Mouse (Mus musculus) lung, postnatal 10 days (tissue): ENCODE data around the gene Shisa7.
"Not testable (repeated sequence)": the region's sequence is repeated elsewhere in the genome, so short reads cannot be mapped to it uniquely, and the experiment has no call there.

Experiments used
- DNase-seq: peaks from one replicate; pipeline ENCODE4 v3.0.0; 2021

Shisa7 gene

DNA sequence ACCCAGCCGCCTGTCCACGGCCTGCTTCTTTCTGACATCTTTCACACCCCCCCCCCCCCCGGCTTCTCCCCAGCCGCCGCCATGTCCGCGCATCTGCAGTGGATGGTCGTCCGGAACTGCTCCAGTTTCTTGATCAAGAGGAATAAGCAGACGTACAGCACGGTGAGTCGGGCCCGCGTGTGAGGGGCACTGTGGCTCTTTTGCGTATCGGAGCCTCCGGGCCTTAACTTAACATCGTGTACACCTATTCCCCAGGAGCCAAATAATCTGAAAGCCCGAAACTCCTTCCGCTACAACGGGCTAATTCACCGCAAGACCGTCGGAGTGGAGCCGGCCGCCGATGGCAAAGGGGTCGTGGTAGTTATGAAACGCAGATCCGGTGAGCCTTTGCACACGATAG, 51.2 kb downstream of the Shisa7 start:
- not testable (repeated sequence) for DNase-seq

- peak; percentile 98 for DNase-seq
Measured at GRCm38 (mm10) chr7:4792278-4793212, 52.0 kb downstream of the Shisa7 start, which contains the start of gene Rpl28. TSS of gene Rpl28 (plus strand) at chr7:4792874.

DNA sequence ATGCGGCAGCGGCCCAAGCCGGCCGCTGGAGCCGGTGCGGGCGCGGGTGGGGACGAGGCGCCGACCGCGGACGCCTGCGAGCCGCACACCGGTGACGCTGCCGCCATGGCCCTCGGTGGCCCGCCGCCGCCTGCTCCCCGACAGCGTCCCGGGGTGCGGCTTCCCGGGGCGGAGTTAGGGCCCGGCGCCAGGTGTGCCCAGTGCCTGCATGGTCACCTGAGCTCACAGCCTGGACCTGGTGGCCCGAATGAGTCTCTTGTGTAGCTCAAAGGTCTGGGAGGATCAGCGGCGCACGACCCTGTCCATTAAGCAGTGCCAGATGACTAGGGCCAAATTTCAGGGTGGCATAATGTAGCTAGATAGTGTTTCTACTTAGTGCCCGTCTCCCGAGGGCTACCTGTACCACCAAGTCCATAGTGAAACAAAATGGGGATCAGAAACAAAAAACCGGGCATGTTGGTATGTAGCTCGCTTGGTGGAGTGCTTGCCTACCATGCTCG, 55.0 kb downstream of the Shisa7 start, which contains the start of gene Tmem238:
Tmem238 (minus strand) TSS at position 221 of the 500 bp plus-strand sequence.
- peak; percentile 79 for DNase-seq

DNA sequence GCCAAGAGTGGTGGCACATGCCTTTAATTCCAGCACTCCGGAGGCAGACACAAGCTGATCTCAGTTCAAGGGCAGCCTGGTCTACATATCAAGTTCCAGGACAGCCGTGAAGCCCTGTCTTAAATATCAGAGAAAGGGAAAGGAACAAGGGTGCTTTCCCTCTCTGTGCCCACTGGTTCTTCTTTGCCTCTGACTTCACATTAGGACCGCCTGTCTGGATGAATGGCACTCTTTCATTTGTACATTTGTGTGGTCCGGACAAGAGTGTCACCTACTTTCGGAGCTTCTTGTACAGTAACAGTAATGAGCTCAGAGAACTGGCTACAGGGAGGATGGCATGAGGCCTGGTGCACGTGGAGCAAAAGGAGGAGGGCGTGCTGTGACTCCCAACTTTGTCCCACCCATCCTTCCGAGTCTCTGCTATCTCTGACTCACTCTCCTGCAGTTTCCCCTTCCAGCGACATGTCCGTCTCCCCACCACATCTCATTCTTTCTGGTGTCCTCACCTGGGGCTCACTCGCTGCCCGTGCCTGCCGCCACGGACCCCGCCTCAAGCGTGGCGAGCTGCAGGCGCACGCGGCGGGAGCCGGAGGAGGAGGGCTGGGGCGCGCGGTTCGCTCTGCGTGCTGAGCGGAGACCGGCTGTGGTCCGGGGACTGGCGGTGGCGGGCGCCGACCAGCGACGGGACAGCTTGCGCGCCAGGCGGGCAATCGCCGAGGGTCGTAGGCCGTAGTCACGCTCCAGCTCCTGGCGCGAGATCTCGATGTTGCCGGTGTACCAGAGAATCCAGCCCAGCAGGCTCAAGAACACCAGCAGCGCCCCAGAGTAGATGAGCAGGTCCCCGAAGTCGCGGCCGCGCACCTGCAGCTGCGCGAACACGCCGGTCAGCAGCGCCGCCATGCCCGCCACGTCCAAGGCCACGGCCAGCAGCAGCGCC, 55.7 kb downstream of the Shisa7 start:
- DNase-seq, result peak; percentile 65

DNA sequence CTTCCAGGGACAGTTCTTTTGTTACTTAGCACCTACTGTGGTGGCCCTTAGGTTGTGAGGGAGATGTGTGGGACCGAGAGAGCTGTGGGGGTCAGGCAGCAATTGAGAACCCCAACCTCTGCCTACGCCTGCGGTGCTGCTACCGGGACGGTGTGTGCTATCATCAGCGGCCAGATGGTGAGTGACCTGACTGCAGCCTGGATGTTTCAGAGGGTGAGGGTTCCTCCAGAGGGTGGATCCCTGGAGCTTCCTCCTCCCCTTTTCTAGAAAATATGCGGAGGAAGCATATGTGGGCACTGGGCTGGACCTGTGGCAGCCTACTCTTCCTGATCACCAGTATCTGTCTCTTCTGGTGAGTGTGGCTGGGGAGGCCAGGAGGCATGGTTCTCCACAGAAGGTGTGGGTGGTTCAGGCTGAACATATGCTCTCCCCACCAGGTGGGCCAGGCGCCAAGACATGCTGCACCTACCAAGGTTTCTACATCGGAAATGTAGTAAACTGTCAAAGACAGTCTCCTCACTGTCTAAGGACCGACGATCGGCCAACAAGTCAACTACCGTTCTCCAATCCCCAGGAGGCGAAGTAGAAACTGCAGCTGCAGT, 60.7 kb downstream of the Shisa7 start:
- DNase-seq, result no peak

DNA sequence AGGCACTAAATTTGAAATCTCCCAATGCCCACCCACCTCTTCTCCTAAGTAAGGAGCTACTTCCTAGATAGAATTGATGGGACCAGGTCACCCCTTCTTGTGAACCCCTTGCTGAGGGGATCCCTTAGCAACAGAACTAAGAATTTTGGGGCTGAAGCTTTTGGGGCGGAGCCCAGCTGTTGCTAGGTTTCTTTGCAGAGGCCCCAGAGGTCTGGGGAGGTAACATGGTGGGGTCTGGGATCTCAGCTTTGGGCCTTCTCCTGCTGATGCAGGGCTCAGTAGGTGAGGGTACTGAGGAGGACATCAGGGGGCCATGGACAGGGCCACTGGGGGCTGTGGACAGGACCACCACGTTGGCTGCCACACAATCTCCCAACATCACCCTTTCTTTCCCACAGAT, 61.7 kb downstream of the Shisa7 start, which contains the start of the genes Il11 and Tmem190:
Il11 (minus strand) TSS at position 101 of the 400 bp plus-strand sequence.
Tmem190 (plus strand) TSS at position 179 of the 400 bp plus-strand sequence.
- DNase-seq, result no peak

- no peak for DNase-seq
Measured at GRCm38 (mm10) chr7:4782130-4782529, 62.4 kb downstream of the Shisa7 start.

- no peak for DNase-seq
Measured at GRCm38 (mm10) chr7:4779921-4780320, 64.6 kb downstream of the Shisa7 start.

- no peak for DNase-seq
Measured at GRCm38 (mm10) chr7:4777851-4778637, 66.5 kb downstream of the Shisa7 start.

GRCm38 (mm10) chr7:4776861-4777830, 67.3 kb downstream of the Shisa7 start:
- DNase-seq, result peak; percentile 75

GRCm38 (mm10) chr7:4776131-4776530, 68.4 kb downstream of the Shisa7 start:
- no peak for DNase-seq
